Mouse (Mus musculus) embryonic facial prominence, embryonic 15.5 days (tissue): ENCODE data around the gene Tgfb2. TPM values are rescaled to one million over a fixed set of nuclear protein-coding genes. Genes with fewer than 3 reads are reported as not detected.
A peak's percentile ranks its signal among the peaks of the same experiment; 100 is the strongest.

Experiments used
- ATAC-seq: fragments of 200-750 bp; cut with Nextera tagmentation; 2 replicates; pipeline ENCODE4 v1.8.0; 2017; ENCODE audit warnings: low read depth, moderate TSS enrichment; ENCODE audit not compliant: insufficient number of reproducible peaks, low FRiP score, low TSS enrichment
- H3K27ac ChIP-seq: fragments of 300-500 bp; sonication (generic); replicated peaks from 2 replicates; pipeline ENCODE4 v1.5.1; 2015; ENCODE audit warnings: mild to moderate bottlenecking, inconsistent platforms
- H3K27me3 ChIP-seq: fragments of 300-500 bp; sonication (generic); 2 replicates; pipeline ENCODE4 v1.6.1; 2015; ENCODE audit warnings: inconsistent platforms
- H3K36me3 ChIP-seq: fragments of 300-500 bp; sonication (generic); 2 replicates; pipeline ENCODE4 v1.6.1; 2015; ENCODE audit warnings: mild to moderate bottlenecking, inconsistent platforms
- H3K4me1 ChIP-seq: fragments of 300-500 bp; sonication (generic); 2 replicates; pipeline ENCODE4 v1.6.1; 2015; ENCODE audit warnings: inconsistent platforms
- H3K4me2 ChIP-seq: fragments of 300-500 bp; sonication (generic); replicated peaks from 2 replicates; pipeline ENCODE4 v1.6.1; 2015; ENCODE audit warnings: mild to moderate bottlenecking, inconsistent platforms
- H3K4me3 ChIP-seq: fragments of 300-500 bp; sonication (generic); replicated peaks from 2 replicates; pipeline ENCODE4 v1.5.1; 2015; ENCODE audit warnings: mild to moderate bottlenecking, inconsistent platforms
- H3K9ac ChIP-seq: fragments of 300-500 bp; sonication (generic); 2 replicates; pipeline ENCODE4 v1.6.1; 2015; ENCODE audit warnings: inconsistent platforms
- H3K9me3 ChIP-seq: fragments of 300-500 bp; sonication (generic); replicated peaks from 2 replicates; pipeline ENCODE4 v1.6.1; 2016; ENCODE audit warnings: inconsistent platforms
- WGBS: fragments of 180-500 bp; shearing (Covaris S2); methylation state at CpG from one replicate; pipeline ENCODE4 v1.1.7; 2015; 5-methylcytosine and 5-hydroxymethylcytosine counted together
- polyA plus RNA-seq: library from polyadenylated mRNA; unstranded; fragments of >200 nt; fragmentation: Nextera tagmentation; extraction: Ambion mirVana; gene quantifications from 2 replicates; pipeline ENCODE4 v1.2.1, GENCODE M21; 2015

Gene Tgfb2
- polyA plus RNA-seq, 1 experiment from 2014 or later: 86.3 TPM

- Histone ChIP-seq H3K9ac (no peak overlapping the region), H3K27me3 (no peaks in the 10 kb centered on the region), H3K4me1 (peaks cover 15% of the 10 kb centered on the region; the same call in 1 of the 2 replicates), H3K4me2 (no peak overlapping the region), H3K36me3 (peaks cover 16% of the 10 kb centered on the region), H3K4me3 (no peak overlapping the region), H3K9me3 (no peaks in the 10 kb centered on the region), H3K27ac (no peak overlapping the region)
- 75% methylated on average over 8 of the region's 8 CpGs for WGBS
- no peak for ATAC-seq
Observed at GRCm38 (mm10) chr1:186652208-186652607, 53.6 kb downstream of the Tgfb2 start.

DNA sequence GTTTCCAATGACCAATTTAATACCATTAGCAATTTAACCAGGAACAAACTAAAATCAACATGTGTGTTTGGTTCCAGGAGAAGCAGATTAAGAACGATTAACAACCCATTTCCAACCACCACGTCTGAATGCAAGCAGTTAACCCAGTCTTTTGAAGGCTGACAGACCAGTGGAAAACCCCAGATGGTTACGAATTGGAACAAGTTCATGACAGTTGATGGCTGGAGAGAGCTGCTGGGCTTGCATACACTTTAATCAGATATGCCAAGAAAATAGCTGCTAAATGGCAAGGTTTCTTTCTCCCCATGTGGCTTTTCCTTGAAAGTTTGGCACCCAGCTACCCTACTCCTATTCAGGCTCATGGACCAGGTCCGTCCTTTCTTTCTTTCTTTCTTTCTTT lies 55.8 kb downstream of the Tgfb2 start:
- Histone ChIP-seq H3K4me2 (no peak overlapping the region), H3K9me3 (no peaks in the 10 kb centered on the region), H3K36me3 (peaks cover 16% of the 10 kb centered on the region), H3K4me1 (0 out of 2 replicates have a peak, but pooled peaks cover under 1% of the 10 kb centered on the region), H3K9ac (no peak overlapping the region), H3K27ac (no peak overlapping the region), H3K27me3 (no peaks in the 10 kb centered on the region), H3K4me3 (no peak overlapping the region)
- WGBS: 57% methylated on average over 4 of the region's 4 CpGs
- ATAC-seq: no peak

- no peak overlapping the region for H3K9ac ChIP-seq
- 60% methylated on average over 12 of the region's 12 CpGs for WGBS
Observed at GRCm38 (mm10) chr1:186637304-186638213, 68.2 kb downstream of the Tgfb2 start.

GRCm38 (mm10) chr1:186635045-186635444 lies 70.7 kb downstream of the Tgfb2 start:
- ATAC-seq: no peak
- H3K9me3 ChIP-seq: no peaks in the 10 kb centered on the region
- H3K4me2 ChIP-seq: no peak overlapping the region
- peaks cover 13% of the 10 kb centered on the region; the same call in 1 of the 2 replicates for H3K36me3 ChIP-seq
- no peaks in the 10 kb centered on the region for H3K27me3 ChIP-seq
- WGBS: 60% methylated on average over 7 of the region's 7 CpGs
- peaks cover 17% of the 10 kb centered on the region; the same call in 1 of the 2 replicates for H3K4me1 ChIP-seq
- no peak overlapping the region for H3K4me3 ChIP-seq
- H3K27ac ChIP-seq: peak overlapping the region; percentile 49
- no peak overlapping the region for H3K9ac ChIP-seq

More at GRCm38 (mm10) chr1:186637304-186638213, 68.2 kb downstream of the Tgfb2 start:
- 0 out of 2 replicates have a peak overlapping the region, but pooled peaks have one; percentile 5 for H3K27ac ChIP-seq
- no peaks in the 10 kb centered on the region for H3K36me3 ChIP-seq
- H3K4me3 ChIP-seq: no peak overlapping the region
- no peaks in the 10 kb centered on the region for H3K27me3 ChIP-seq
- H3K9me3 ChIP-seq: no peaks in the 10 kb centered on the region
- H3K4me2 ChIP-seq: no peak overlapping the region
- peaks cover 10% of the 10 kb centered on the region; the same call in 1 of the 2 replicates for H3K4me1 ChIP-seq
- ATAC-seq: no peak

DNA sequence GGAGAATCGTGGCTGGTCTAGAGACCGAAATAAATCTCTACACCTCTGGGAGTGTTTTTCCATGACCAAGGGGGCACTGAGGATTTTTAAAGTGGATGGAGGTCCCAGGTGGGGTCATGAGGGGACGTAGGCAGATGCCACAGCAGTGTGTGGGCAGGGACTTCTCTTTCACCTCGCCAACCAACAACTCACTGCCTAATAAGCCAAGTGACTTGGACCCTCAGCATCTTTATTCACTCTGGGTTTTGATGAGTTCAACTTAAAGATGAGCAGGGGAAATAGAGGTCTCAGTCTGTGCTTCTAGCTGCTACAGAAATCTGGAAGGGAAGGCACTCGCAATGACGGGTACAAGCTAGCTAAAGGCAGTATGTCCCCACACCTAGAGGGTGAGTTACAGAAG lies 74.3 kb downstream of the Tgfb2 start:
- H3K27ac ChIP-seq: no peak overlapping the region
- no peaks in the 10 kb centered on the region for H3K9me3 ChIP-seq
- H3K27me3 ChIP-seq: no peaks in the 10 kb centered on the region
- H3K4me1 ChIP-seq: peaks cover 17% of the 10 kb centered on the region; the same call in 1 of the 2 replicates
- H3K4me2 ChIP-seq: no peak overlapping the region
- H3K36me3 ChIP-seq: peaks cover 22% of the 10 kb centered on the region
- no peak overlapping the region for H3K4me3 ChIP-seq
- no peak overlapping the region for H3K9ac ChIP-seq
- WGBS: 63% methylated on average over 6 of the region's 6 CpGs
- ATAC-seq: no peak

GRCm38 (mm10) chr1:186630971-186631370 lies 74.8 kb downstream of the Tgfb2 start:
- no peaks in the 10 kb centered on the region for H3K27me3 ChIP-seq
- WGBS: 68% methylated on average over 5 of the region's 5 CpGs
- no peak overlapping the region for H3K27ac ChIP-seq
- ATAC-seq: no peak
- H3K9me3 ChIP-seq: no peaks in the 10 kb centered on the region
- H3K9ac ChIP-seq: no peak overlapping the region
- H3K4me2 ChIP-seq: no peak overlapping the region
- H3K4me1 ChIP-seq: peaks cover 16% of the 10 kb centered on the region; the same call in 1 of the 2 replicates
- peaks cover 22% of the 10 kb centered on the region for H3K36me3 ChIP-seq
- no peak overlapping the region for H3K4me3 ChIP-seq

- Histone ChIP-seq H3K4me1 (peaks cover 6% of the 10 kb centered on the region; the same call in 1 of the 2 replicates), H3K36me3 (peaks cover 22% of the 10 kb centered on the region), H3K27ac (no peak overlapping the region), H3K9ac (no peak overlapping the region), H3K27me3 (no peaks in the 10 kb centered on the region), H3K4me3 (no peak overlapping the region), H3K9me3 (no peaks in the 10 kb centered on the region), H3K4me2 (no peak overlapping the region)
- 81% methylated on average over 7 of the region's 7 CpGs for WGBS
- ATAC-seq: no peak
Observed at GRCm38 (mm10) chr1:186627451-186627995, 78.3 kb downstream of the Tgfb2 start.

- H3K27ac ChIP-seq: no peak overlapping the region
- no peaks in the 10 kb centered on the region for H3K27me3 ChIP-seq
- no peaks in the 10 kb centered on the region for H3K4me1 ChIP-seq
- H3K36me3 ChIP-seq: peaks cover 8% of the 10 kb centered on the region; the same call in 1 of the 2 replicates
- no peak overlapping the region for H3K9ac ChIP-seq
- no peak overlapping the region for H3K4me2 ChIP-seq
- no peak overlapping the region for H3K4me3 ChIP-seq
- WGBS: 55% methylated on average over 5 of the region's 5 CpGs
- ATAC-seq: no peak
- H3K9me3 ChIP-seq: no peaks in the 10 kb centered on the region
Observed at GRCm38 (mm10) chr1:186624474-186624873, 81.3 kb downstream of the Tgfb2 start.

- WGBS: 97% methylated on average over 3 of the region's 3 CpGs
- H3K9ac ChIP-seq: no peak overlapping the region
- no peak overlapping the region for H3K27ac ChIP-seq
- H3K9me3 ChIP-seq: no peaks in the 10 kb centered on the region
- no peak for ATAC-seq
- no peaks in the 10 kb centered on the region for H3K27me3 ChIP-seq
- H3K4me2 ChIP-seq: no peak overlapping the region
- H3K4me1 ChIP-seq: no peaks in the 10 kb centered on the region
- H3K36me3 ChIP-seq: 0 out of 2 replicates have a peak, but pooled peaks cover 3% of the 10 kb centered on the region
- no peak overlapping the region for H3K4me3 ChIP-seq
Observed at GRCm38 (mm10) chr1:186621812-186622211, 84.0 kb downstream of the Tgfb2 start.

GRCm38 (mm10) chr1:186618285-186618684 lies 87.5 kb downstream of the Tgfb2 start:
- no peaks in the 10 kb centered on the region for H3K36me3 ChIP-seq
- no peaks in the 10 kb centered on the region for H3K4me1 ChIP-seq
- no peak overlapping the region for H3K9ac ChIP-seq
- WGBS: 54% methylated on average over 6 of the region's 6 CpGs
- H3K4me3 ChIP-seq: no peak overlapping the region
- H3K27ac ChIP-seq: no peak overlapping the region
- no peak overlapping the region for H3K4me2 ChIP-seq
- no peaks in the 10 kb centered on the region for H3K9me3 ChIP-seq
- no peaks in the 10 kb centered on the region for H3K27me3 ChIP-seq
- no peak for ATAC-seq

GRCm38 (mm10) chr1:186611371-186611770 lies 94.4 kb downstream of the Tgfb2 start:
- Histone ChIP-seq H3K4me3 (no peak overlapping the region), H3K9me3 (no peaks in the 10 kb centered on the region), H3K27me3 (no peaks in the 10 kb centered on the region), H3K4me2 (no peak overlapping the region), H3K27ac (no peak overlapping the region), H3K9ac (no peak overlapping the region), H3K36me3 (no peaks in the 10 kb centered on the region), H3K4me1 (peaks cover 12% of the 10 kb centered on the region)
- 54% methylated on average over 2 of the region's 2 CpGs for WGBS
- no peak for ATAC-seq
